Mouse (Mus musculus): ENCODE results near the gene Auts2.

GRCm38 (mm10) chr5:132514521-132514920 lies 28.6 kb downstream of the Auts2 start:
- no peak for TF ChIP-seq CTCF (IDR thresholded peaks at IDR 0.05; ENCODE audit: extremely low read depth, insufficient read length, insufficient replicate concordance, low read depth, low read length)
- no peak for TF ChIP-seq POLR2A (IDR thresholded peaks at IDR 0.05; ENCODE audit: low read depth, low read length)

All from small intestine, adult 2 months (tissue).